Mouse (Mus musculus) heart, adult 2 months (tissue): ENCODE data around the gene Rabl3. TPM values are rescaled to one million over a fixed set of nuclear protein-coding genes. Genes with fewer than 3 reads are reported as not detected.

ENCODE experiments used
- DNase-seq, 2 experiments: peaks; one replicate each; pipeline ENCODE4 v3.0.0; 2021
- H3K27ac ChIP-seq: fragments of 200-600 bp; 2 replicates; pipeline ENCODE4 v1.8.1; 2022
- H3K27me3 ChIP-seq: fragments of 200-500 bp; 2 replicates; pipeline ENCODE4 v1.6.1; 2012; ENCODE audit warnings: mild to moderate bottlenecking, low read length, inconsistent platforms, mixed read lengths; ENCODE audit not compliant: control insufficient read depth, insufficient read depth
- H3K36me3 ChIP-seq: fragments of 200-500 bp; 2 replicates; pipeline ENCODE4 v1.6.1; 2012; ENCODE audit warnings: low read length, inconsistent platforms; ENCODE audit not compliant: control insufficient read depth, insufficient read depth
- H3K4me1 ChIP-seq: fragments of 200-500 bp; 2 replicates; pipeline ENCODE4 v1.6.1; 2011; ENCODE audit warnings: low read length; ENCODE audit not compliant: control insufficient read depth, insufficient read depth
- H3K4me3 ChIP-seq: fragments of 200-600 bp; 2 replicates; pipeline ENCODE4 v1.8.1; 2022
- H3K79me2 ChIP-seq: fragments of 200-500 bp; replicated peaks from 2 replicates; pipeline ENCODE4 v1.6.1; 2012; ENCODE audit warnings: mild to moderate bottlenecking, inconsistent platforms, low read length, moderate library complexity, mixed read lengths; ENCODE audit not compliant: control insufficient read depth, insufficient read depth
- H3K9ac ChIP-seq: fragments of 200-500 bp; 2 replicates; pipeline ENCODE4 v1.6.1; 2012; ENCODE audit warnings: low read depth, mild to moderate bottlenecking, control low read depth, inconsistent platforms, low read length, mixed read lengths
- CTCF ChIP-seq: fragments of 200-600 bp; IDR thresholded peaks from 2 replicates; pipeline ENCODE4 v1.8.1; 2022; ENCODE audit warnings: antibody characterized with exemption, mild to moderate bottlenecking, moderate library complexity
- EP300 ChIP-seq: fragments of 200-500 bp; IDR thresholded peaks from 2 replicates; pipeline ENCODE4 v1.6.1; 2011; ENCODE audit warnings: low read depth, low read length, control low read depth; ENCODE audit not compliant: insufficient read depth
- POLR2A ChIP-seq: fragments of 200-500 bp; IDR thresholded peaks from 2 replicates; pipeline ENCODE4 v1.6.1; 2011; ENCODE audit warnings: mild to moderate bottlenecking, low read depth, low read length, control low read depth; ENCODE audit not compliant: insufficient read depth
- WGBS: fragments of 180-500 bp; shearing (Covaris S2); methylation state at CpG from one replicate; pipeline ENCODE4 v1.1.7; 2018; 5-methylcytosine and 5-hydroxymethylcytosine counted together
- intact Hi-C: fragments of 180-260 bp; cut with DNase I; formaldehyde crosslinking; loops from one replicate; pipeline ENCODE4 v1.15.1; 2025
- polyA plus RNA-seq: library from polyadenylated mRNA; depleted of rRNA; stranded (reverse); fragments of >200 nt; gene quantifications from 2 replicates; pipeline ENCODE4 v1.2.3, GENCODE M21; 2012
- total RNA-seq, 2 experiments: library from RNA; stranded (reverse); gene quantifications; 2 replicates each; pipeline ENCODE4 v1.2.3; 2021

The Rabl3 gene
- total and polyA plus RNA-seq, 3 experiments, result 3.0 to 6.8 (median 6.7) TPM

DNA sequence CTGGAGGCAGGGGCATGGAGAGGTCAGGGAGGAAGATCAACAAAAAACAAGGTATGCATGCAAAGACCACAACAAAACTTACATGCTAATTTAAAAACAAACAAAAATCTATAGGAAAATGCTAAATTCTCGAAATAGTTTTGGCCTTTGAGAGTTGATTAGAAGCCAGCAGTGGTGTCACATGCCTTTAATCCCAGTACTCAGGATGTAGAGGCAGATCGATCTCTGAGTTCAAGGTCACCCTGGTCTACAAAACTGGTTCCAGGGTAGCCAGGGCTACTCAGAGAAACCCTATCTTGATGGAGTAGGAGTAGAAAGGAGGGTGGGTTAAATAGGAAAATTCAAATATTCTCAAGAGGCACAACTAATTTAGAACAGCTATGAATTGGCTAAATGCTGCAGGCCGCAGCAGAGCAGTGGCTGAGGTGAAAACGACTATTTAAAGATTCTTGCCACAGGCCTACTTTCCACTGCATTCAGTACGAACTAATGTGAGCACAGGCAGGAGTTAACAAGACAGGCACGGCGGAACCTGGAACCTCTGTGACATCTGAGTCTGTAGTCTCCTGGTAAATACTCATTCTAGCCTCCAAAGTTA lies 17.5 kb upstream of the Rabl3 start:
- H3K27me3 ChIP-seq, result no peaks in the 10 kb centered on the region
- no peak overlapping the region for H3K4me3 ChIP-seq
- TF ChIP-seq EP300, result no peak
- TF ChIP-seq POLR2A, result no peak
- TF ChIP-seq CTCF, result no peak
- H3K79me2 ChIP-seq, result no peaks in the 10 kb centered on the region
- H3K4me1 ChIP-seq, result no peaks in the 10 kb centered on the region
- peaks cover 14% of the 10 kb centered on the region for H3K36me3 ChIP-seq
- intact Hi-C loops, result no loop called here
- no peak overlapping the region for H3K9ac ChIP-seq
- WGBS, result 92% methylated on average over 7 of the region's 7 CpGs
- H3K27ac ChIP-seq, result no peak overlapping the region
- no peak for DNase-seq

DNA sequence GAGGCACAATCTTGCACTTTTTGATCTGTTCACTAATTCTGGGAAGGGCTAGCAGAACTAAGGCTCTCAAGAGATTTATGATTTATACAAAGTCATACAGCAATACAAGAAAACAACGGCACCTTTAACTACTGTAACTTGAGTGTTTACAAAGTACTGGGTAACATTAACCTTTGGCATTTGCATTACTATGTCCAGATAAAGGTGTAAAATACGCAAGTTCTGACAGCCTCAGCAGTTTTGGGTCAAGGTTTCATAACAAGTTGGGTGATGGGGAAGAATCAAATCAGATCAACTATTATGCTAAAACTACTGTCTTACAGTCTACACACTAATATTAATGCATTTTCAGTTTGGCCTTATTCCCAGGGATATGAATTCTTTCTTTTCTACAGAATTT lies 14.6 kb upstream of the Rabl3 start:
- Histone ChIP-seq H3K9ac (no peak overlapping the region), H3K4me1 (no peaks in the 10 kb centered on the region), H3K79me2 (no peaks in the 10 kb centered on the region), H3K27me3 (no peaks in the 10 kb centered on the region), H3K36me3 (peaks cover 14% of the 10 kb centered on the region), H3K27ac (no peak overlapping the region), H3K4me3 (no peak overlapping the region)
- intact Hi-C loops, result no loop called here
- WGBS, result 93% methylated on average over 2 of the region's 2 CpGs
- DNase-seq, result no peak
- TF ChIP-seq EP300 (no peak), POLR2A (no peak), CTCF (no peak)

DNA sequence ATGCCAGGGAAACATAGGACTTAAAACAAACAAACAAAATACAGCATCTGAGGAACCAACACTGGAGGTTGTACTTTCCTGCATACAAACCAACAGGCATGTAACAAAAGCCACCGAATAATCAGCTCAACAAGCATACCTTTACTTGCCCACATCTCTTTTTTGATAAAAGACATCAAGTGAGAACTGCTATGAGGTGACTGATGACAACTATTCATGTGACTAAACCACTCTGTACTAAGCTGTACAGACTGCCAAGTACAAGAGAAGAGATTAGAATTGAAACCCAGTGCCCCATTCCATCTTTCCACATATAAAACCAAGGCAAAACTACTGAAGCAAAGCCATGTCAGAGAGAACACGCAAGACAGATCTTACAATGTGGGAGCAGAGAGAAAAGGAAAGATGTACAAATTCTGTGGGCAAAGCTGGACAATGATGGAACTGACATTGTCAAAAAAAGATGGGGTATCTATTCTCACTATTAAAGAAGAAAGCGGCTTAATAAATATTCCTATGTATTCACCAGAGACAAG lies 12.9 kb upstream of the Rabl3 start:
- no peaks in the 10 kb centered on the region for H3K27me3 ChIP-seq
- no peak for TF ChIP-seq CTCF
- TF ChIP-seq POLR2A, result no peak
- no peak for TF ChIP-seq EP300
- no peak overlapping the region for H3K27ac ChIP-seq
- 73% methylated on average over 3 of the region's 3 CpGs for WGBS
- no peaks in the 10 kb centered on the region for H3K4me1 ChIP-seq
- H3K9ac ChIP-seq, result no peak overlapping the region
- intact Hi-C loops, result no loop called here
- H3K4me3 ChIP-seq, result no peak overlapping the region
- no peaks in the 10 kb centered on the region for H3K79me2 ChIP-seq
- DNase-seq, result no peak
- peaks cover 14% of the 10 kb centered on the region for H3K36me3 ChIP-seq

DNA sequence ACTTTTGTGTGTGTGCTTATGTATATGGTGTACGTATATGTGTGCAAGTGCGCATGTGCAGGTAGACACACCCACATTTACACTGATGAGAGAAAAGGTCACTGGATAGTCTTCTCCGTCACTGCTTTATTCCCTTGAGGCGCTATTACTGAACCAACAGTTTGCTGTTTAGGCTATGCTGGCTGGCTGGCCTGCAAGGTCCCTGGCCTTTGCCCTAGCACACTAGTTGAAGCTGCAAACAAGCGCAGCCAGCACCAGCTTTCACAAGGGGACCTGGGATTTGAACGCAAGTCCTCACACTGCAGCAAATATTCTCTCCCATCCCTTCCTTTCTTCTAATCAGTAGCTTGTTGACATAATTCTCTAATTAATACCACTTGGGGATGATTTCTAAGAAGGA lies 9.5 kb upstream of the Rabl3 start:
- TF ChIP-seq POLR2A, result no peak
- TF ChIP-seq CTCF, result no peak
- Histone ChIP-seq H3K27me3 (no peaks in the 10 kb centered on the region), H3K9ac (no peak overlapping the region), H3K4me1 (peaks cover 1% of the 10 kb centered on the region), H3K27ac (no peak overlapping the region), H3K79me2 (no peaks in the 10 kb centered on the region), H3K36me3 (peaks cover 22% of the 10 kb centered on the region), H3K4me3 (no peak overlapping the region)
- no peak for DNase-seq
- intact Hi-C loops, result loop anchor here (10.0 kb wide), 1 partner anchor 285 kb away; no protein-coding TSS in a partner anchor
- 88% methylated on average over 6 of the region's 6 CpGs for WGBS

DNA sequence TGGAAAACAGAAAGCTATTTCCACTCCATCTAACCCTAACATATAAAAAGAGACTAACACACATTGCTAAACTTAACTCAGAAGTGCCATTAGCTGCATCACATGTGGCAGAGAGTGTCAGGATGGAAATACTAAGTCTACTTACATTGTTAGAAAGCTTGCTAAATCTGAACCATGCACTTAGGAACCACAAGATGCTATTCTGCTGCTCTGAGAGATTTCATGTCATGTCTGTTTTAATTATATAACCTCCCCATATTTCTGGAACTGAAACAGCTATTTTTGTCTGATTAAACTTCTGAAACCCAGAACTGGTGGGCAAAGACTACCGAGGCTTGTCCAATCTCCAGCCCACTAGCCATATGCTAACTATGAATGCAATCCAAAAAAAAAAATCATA lies 7.6 kb upstream of the Rabl3 start:
- H3K4me1 ChIP-seq, result peaks cover 1% of the 10 kb centered on the region
- H3K36me3 ChIP-seq, result peaks cover 16% of the 10 kb centered on the region
- H3K27me3 ChIP-seq, result no peaks in the 10 kb centered on the region
- intact Hi-C loops, result loop anchor here (10.0 kb wide), 1 partner anchor 283 kb away; no protein-coding TSS in a partner anchor
- no peak overlapping the region for H3K4me3 ChIP-seq
- TF ChIP-seq POLR2A, result no peak
- TF ChIP-seq EP300, result no peak
- TF ChIP-seq CTCF, result no peak
- 70% methylated on average over 1 of the region's 1 CpGs for WGBS
- no peaks in the 10 kb centered on the region for H3K79me2 ChIP-seq
- no peak overlapping the region for H3K9ac ChIP-seq
- no peak for DNase-seq
- H3K27ac ChIP-seq, result no peak overlapping the region

DNA sequence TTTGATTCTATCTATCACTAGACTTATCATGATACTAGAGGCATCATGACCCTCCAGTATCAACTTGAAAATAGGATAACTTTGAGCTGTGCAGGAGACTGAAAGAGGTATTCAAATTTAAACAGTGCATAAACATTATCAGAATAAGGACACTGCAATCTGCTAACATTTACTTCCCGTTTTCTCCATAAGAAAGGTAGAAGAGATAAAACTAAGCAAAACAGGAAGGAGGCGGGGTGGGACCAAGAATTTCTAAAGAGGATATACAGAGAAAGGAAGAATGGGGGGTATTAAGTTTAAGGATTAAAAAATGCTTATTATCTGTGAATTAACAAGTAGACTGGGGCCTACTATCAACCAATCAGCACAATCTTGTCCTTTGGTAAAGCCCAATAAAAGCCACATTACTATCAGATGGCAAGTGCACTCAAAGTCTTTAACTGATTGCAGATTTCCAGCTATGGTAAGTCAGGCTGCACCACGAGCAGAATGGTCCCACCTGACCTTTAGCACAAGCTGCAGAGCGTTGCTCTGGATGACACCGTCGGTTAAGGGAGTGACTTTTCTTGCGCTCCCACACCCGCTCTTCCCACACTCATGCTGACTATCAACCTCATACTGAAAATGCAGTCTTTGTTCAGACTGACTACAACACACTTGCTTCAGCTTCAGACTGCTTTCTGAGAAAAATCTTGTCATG lies 6.2 kb upstream of the Rabl3 start:
- Histone ChIP-seq H3K27ac (no peak overlapping the region), H3K4me1 (peaks cover 1% of the 10 kb centered on the region), H3K79me2 (no peaks in the 10 kb centered on the region), H3K4me3 (no peak overlapping the region), H3K36me3 (peaks cover 16% of the 10 kb centered on the region), H3K9ac (no peak overlapping the region), H3K27me3 (no peaks in the 10 kb centered on the region)
- intact Hi-C loops, result loop anchor here (10.0 kb wide), 1 partner anchor 281 kb away; no protein-coding TSS in a partner anchor
- DNase-seq, result no peak
- TF ChIP-seq EP300 (no peak), CTCF (no peak), POLR2A (no peak)
- 60% methylated on average over 8 of the region's 8 CpGs for WGBS
